Mouse (Mus musculus) lung, postnatal 0 days (tissue): ENCODE results near the gene 6430571L13Rik.

Experiments
- CTCF ChIP-seq: IDR thresholded peaks from 2 replicates; pipeline ENCODE4 v1.5.1; 2016; ENCODE audit warnings: antibody characterized with exemption, mild to moderate bottlenecking
- EP300 ChIP-seq: IDR thresholded peaks from 2 replicates; pipeline ENCODE4 v1.6.1; 2016; ENCODE audit warnings: antibody characterized with exemption, mild to moderate bottlenecking, control low read depth

GRCm38 (mm10) chr9:107360989-107361388, 20.6 kb downstream of the 6430571L13Rik start:
- no peak for TF ChIP-seq CTCF
- TF ChIP-seq EP300 = no peak
